Mouse (Mus musculus): ENCODE measurements around the gene Spesp1.
A peak's percentile ranks its signal among the peaks of the same experiment; 100 is the strongest.

The Spesp1 gene

DNA sequence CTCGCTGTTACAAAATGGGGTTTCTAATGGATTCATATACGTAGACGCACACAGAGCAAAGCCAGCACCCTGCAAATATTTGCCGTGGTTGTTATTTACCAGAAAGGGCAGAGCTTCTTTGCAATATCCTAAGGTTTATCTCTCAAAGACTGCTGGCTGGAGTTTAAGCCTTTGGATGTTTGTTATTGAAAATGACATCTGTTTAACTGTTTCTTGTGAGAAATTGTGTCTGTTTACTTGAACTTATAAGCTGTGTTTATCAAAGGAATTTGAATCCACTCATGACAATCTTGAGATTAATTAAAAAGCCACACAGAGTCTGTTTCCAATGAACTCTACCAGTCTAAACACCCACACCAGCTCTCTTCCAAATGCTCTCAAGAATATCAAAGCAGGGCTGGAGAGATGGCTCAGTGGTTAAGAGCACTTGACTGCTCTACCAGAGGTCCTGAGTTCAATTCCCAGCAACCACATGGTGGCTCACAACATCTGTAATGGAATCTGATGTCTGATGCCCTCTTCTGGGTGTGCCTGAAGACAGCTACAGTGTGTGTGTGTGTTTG lies 35.5 kb downstream of the Spesp1 start:
- no peak for DNase-seq (ENCODE audit: low spot score in 2 of 2)

DNA sequence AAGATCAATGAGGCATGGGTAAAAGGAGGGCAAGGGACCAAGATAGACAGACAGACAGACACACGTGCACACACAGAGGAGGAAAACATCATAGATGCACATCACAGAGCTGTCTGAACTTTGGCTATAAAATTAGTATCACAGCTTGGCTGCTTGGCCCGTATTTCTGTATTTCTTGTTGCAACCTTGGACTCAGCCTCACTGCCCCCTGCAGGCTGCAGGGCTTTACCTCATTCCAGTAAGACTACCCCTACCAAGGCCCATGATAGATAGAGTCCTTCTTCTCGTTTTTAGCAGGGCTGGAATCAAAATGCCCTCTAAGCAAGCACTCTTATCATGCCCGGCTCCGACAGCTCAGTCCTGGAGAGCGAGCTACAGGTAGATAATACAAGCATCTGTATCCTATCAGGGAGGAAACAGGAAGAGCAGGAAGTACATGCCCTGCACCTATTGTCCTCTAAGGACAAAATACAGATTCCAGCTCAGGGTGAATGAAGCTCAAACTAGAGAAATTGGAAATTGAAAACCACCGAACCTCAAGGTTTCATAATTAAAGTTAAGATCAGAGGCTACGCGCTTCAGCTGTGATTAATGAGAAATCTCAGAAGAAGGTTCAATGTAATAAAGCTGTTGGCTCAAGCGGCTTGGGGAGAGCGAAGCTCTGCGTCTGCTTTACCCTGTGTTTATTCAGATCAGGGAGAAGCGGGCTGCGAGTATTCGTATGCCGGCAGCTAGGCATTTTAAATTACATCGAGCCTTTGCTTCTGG lies 36.2 kb downstream of the Spesp1 start:
- no peak for DNase-seq (ENCODE audit: low spot score in 2 of 2)

DNA sequence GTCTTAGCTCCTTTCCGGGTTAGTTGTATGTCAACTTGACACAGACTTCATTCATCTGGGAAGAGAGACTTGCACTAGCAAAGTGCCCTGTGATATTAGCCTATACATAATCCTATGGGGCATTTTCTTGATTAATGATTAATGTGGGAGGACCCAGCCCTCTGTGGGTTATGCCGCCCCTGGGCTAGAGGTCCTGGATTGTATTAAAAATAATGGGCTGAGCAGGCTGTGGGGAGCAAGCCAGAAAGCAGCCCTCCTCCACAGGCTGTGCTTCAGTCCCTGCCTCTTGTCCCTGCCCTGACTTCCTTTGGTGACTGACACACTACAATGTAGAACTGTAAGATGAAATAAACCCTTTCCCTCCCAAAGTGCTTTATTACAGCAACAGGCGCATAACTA lies 37.4 kb downstream of the Spesp1 start:
- no peak for DNase-seq (ENCODE audit: low spot score in 2 of 2)

GRCm38 (mm10) chr9:62243991-62244611 lies 37.9 kb downstream of the Spesp1 start:
- peak; percentile 66 to 75 for DNase-seq (ENCODE audit: low spot score in 2 of 2)

- DNase-seq (ENCODE audit: low spot score in 2 of 2): no peak
Measured at GRCm38 (mm10) chr9:62240036-62240435, 42.0 kb downstream of the Spesp1 start.

DNA sequence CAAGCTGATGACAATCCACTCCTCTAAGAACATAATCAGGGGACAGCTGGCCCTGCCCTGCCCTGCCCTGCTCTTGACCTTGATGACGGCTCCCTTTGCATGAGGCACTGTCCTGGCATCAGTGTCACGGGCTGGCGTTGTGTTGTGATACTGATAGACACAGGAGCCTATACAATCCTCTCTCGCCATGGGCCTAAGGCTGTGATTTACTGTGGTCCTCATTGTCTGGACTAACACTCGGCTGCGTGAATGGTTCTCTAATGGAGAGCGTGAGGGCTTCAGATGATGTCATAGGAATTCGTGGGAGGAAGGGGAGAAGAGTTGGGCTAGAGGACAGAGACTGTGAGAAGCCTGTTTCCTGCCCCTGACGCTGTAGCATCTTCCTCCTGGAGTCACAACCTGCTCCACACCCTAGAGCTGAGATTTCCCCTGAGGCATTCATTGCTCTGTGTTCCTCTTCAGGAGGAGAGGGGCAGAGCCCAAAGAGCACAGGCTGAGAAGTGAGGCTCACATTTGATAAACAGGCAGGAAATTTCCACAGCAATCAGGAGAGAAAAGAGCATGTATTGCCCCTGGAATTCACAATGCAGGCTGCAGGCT lies 44.5 kb downstream of the Spesp1 start:
- no peak for DNase-seq (ENCODE audit: low spot score in 2 of 2)

DNA sequence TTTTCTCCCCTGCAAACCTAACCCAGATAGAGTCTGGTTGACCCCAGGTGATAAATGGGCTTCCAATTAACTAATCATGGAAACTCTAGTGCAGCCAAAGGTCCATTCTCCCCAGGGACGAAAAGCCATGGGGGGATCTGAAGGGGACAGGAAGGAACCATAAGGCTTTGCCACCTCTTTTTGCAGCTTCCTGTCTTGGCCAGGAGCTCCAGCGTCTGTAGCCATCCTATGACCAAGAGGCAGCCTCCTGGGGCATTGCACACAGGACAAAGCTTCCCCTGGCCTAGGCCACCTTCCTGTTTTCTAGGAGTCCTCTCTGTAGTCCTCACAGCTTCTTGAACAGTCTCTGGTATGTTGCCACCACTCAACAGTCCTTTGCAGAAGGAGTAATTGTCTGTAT lies 46.5 kb downstream of the Spesp1 start:
- no peak for DNase-seq (ENCODE audit: low spot score in 2 of 2)

DNA sequence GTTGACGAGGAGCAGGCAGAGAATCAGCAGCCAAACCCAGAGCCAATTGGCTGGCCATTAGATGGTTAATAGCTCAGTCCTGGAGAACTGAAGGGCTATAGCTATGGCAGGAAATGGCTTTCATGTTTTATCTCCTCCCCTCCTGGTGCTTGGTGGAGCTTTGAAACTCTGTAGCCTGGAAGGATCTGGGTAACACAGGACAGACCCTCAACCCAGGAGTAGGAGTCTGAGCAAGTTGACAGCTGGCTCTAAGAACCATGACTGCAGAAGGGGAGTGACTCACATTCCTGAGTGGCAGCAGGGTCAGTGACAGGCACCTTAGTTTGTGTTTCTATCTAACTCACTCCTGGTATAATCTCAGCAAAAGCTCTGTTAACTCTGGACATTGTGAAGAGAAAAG lies 49.4 kb downstream of the Spesp1 start:
- no peak for DNase-seq (ENCODE audit: low spot score in 2 of 2)

- DNase-seq (ENCODE audit: low spot score in 2 of 2): no peak
Measured at GRCm38 (mm10) chr9:62231046-62231445, 51.0 kb downstream of the Spesp1 start.

GRCm38 (mm10) chr9:62229985-62230384 lies 52.0 kb downstream of the Spesp1 start:
- DNase-seq (ENCODE audit: low spot score in 2 of 2): no peak

DNA sequence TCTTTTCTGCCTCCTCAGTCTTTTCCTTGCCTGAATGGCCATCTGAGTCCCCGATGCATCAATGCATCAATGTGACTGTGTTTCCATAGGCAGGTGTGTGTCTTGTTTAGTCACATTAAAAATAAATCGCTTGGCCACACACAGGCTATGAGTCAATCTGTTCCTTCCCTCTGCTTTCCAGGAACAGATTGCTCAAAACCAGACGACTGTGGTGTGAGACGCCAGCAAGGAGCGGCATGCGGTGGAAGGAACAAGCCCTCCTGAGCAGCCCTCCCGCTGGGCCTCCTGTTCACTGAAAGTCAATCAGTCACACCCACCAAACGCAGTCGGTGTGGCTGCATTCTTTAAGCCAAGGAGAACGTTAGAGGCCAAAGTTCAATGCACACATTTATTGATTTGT lies 59.5 kb downstream of the Spesp1 start:
- DNase-seq (ENCODE audit: low spot score in 2 of 2): no peak

- DNase-seq (ENCODE audit: low spot score in 2 of 2): no peak
Measured at GRCm38 (mm10) chr9:62222029-62222428, 60.0 kb downstream of the Spesp1 start.

All from urinary bladder, postnatal 36 days (tissue).